Mouse (Mus musculus) bone marrow, adult 2 months (tissue): Measurements from ENCODE around the gene Sbno2. TPM values are rescaled to one million over a fixed set of nuclear protein-coding genes. Genes with fewer than 3 reads are reported as not detected.

Experiments used
- H3K27ac ChIP-seq: fragments of 200-500 bp; 2 replicates; pipeline ENCODE4 v1.5.1; 2012; ENCODE audit warnings: low read depth, mild to moderate bottlenecking, control low read depth, inconsistent platforms, low read length; ENCODE audit not compliant: control insufficient read depth, poor library complexity, insufficient read depth
- H3K4me1 ChIP-seq: fragments of 200-500 bp; 2 replicates; pipeline ENCODE4 v1.6.1; 2011; ENCODE audit warnings: low read length; ENCODE audit not compliant: control insufficient read depth, insufficient read depth
- H3K4me3 ChIP-seq: fragments of 200-500 bp; replicated peaks from 2 replicates; pipeline ENCODE3; 2011; ENCODE audit warnings: mild to moderate bottlenecking, low read depth, low read length, control low read depth; ENCODE audit not compliant: control insufficient read depth
- CTCF ChIP-seq: fragments of 200-500 bp; IDR thresholded peaks from 2 replicates; pipeline ENCODE4 v1.5.1; 2011; ENCODE audit warnings: low read length, control low read depth; ENCODE audit not compliant: control insufficient read depth, insufficient read depth
- POLR2A ChIP-seq: fragments of 200-500 bp; IDR thresholded peaks from 2 replicates; pipeline ENCODE4 v1.6.1; 2011; ENCODE audit warnings: low read depth, mild to moderate bottlenecking, control low read depth, low read length, borderline replicate concordance; ENCODE audit not compliant: control insufficient read depth
- WGBS: fragments of 180-500 bp; shearing (Covaris S2); methylation state at CpG from one replicate; pipeline ENCODE4 v1.1.7; 2018; 5-methylcytosine and 5-hydroxymethylcytosine counted together
- polyA plus RNA-seq: library from polyadenylated mRNA; stranded (reverse); fragments of >200 nt; gene quantifications from 2 replicates; pipeline ENCODE4 v1.2.4, GENCODE M21; 2011; ENCODE audit warnings: low replicate concordance; ENCODE audit not compliant: missing spikeins, insufficient read depth, insufficient read length

Gene Sbno2
- polyA plus RNA-seq, 1 experiment, result 83.8 TPM

DNA sequence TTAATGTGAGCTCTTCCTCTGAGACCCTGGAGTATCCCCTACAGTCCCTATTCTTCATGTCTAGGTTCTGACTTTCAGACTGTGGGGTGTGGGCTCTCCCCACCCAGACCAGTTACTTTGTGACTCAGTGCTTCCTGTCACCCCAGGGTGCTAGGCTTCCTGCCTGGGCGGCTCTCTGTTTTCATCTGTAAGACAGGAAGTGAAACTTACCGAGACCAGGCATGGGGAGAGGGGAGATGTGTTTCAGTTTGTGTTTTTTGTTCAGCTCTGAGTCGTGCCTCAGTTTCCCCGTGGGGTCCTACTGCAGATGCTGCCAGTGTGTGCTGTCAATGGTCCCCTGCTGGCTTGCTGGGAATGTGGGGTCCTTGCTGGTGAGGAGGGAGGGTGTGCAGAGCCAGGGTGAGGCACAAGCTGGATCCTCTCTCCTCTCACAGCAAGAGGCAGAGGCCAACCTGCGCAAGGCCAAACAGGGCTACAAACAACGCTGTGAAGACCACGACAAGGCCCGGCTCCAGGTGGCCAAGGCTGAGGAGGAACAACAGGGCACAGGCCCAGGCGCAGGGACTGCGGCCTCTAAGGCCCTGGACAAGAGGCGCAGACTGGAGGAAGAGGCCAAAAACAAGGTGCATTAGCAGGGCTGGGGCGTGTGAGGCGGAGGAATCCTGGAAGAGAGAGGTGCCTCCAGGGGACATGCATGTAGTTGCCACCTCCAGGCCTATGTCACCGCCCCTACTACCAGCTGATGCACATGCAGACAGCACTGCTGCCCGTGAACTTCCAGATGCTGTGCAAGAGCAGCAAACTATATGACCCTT lies 80.9 kb downstream of the Sbno2 start:
- Histone ChIP-seq H3K27ac (peak overlapping the region; percentile 73), H3K4me1 (peaks cover 7% of the 10 kb centered on the region), H3K4me3 (peak overlapping the region; percentile 28)
- 61% methylated on average over 15 of the region's 15 CpGs for WGBS
- TF ChIP-seq CTCF (no peak), POLR2A (no peak)

- 50% methylated on average over 5 of the region's 5 CpGs for WGBS
- H3K4me1 ChIP-seq, result peaks cover 7% of the 10 kb centered on the region
Measured at GRCm38 (mm10) chr10:80023758-80024157, 81.6 kb downstream of the Sbno2 start.

GRCm38 (mm10) chr10:80022806-80023205 lies 82.6 kb downstream of the Sbno2 start:
- Histone ChIP-seq H3K4me3 (no peak overlapping the region), H3K27ac (no peak overlapping the region), H3K4me1 (peaks cover 9% of the 10 kb centered on the region)
- 78% methylated on average over 8 of the region's 8 CpGs for WGBS
- TF ChIP-seq POLR2A (no peak), CTCF (no peak)

More at GRCm38 (mm10) chr10:80023758-80024157, 81.6 kb downstream of the Sbno2 start:
- no peak for TF ChIP-seq CTCF
- no peak for TF ChIP-seq POLR2A
- H3K27ac ChIP-seq, result peak overlapping the region; percentile 72
- no peak overlapping the region for H3K4me3 ChIP-seq

DNA sequence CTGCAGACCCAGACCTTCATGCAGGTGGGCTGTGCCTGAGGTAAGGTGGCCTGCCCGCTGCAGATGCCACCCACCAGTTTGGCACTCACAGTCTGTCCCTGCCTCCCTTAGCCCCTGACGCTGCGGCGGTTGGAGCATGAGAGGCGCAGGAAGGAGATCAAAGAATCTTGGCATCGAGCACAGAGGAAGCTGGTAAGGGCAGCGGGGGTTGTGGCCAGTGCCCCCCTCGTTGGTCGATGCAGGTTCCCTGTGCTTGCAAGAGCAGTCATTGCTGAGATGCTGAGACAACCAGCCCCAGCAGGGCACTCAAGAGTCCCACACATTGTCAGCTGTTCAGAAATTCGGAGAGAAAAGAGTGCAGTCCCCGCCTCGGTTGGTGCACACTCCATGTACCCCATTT lies 83.2 kb downstream of the Sbno2 start:
- Histone ChIP-seq H3K4me3 (no peak overlapping the region), H3K27ac (peak overlapping the region; percentile 28), H3K4me1 (peaks cover 9% of the 10 kb centered on the region)
- WGBS, result 17% methylated on average over 12 of the region's 12 CpGs
- no peak for TF ChIP-seq POLR2A
- no peak for TF ChIP-seq CTCF

DNA sequence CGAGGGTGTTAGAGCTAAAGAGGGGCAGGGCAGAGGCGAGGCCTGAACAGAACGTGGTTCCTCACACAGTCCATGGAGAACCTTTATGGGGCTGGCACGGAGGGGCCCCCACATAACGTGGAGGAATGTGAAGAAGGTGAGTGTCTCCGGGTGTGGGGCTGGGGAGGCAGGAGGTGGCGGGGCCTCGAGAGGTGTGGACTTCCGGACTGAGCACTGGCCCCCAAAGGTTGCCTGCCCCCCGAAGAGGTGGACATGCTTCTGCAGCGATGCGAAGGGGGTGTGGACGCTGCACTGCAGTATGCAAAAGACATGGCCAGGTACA lies 84.1 kb downstream of the Sbno2 start:
- TF ChIP-seq POLR2A, result no peak
- TF ChIP-seq CTCF, result no peak
- Histone ChIP-seq H3K4me3 (no peak overlapping the region), H3K4me1 (peaks cover 10% of the 10 kb centered on the region), H3K27ac (no peak overlapping the region)
- WGBS, result 76% methylated on average over 13 of the region's 13 CpGs

DNA sequence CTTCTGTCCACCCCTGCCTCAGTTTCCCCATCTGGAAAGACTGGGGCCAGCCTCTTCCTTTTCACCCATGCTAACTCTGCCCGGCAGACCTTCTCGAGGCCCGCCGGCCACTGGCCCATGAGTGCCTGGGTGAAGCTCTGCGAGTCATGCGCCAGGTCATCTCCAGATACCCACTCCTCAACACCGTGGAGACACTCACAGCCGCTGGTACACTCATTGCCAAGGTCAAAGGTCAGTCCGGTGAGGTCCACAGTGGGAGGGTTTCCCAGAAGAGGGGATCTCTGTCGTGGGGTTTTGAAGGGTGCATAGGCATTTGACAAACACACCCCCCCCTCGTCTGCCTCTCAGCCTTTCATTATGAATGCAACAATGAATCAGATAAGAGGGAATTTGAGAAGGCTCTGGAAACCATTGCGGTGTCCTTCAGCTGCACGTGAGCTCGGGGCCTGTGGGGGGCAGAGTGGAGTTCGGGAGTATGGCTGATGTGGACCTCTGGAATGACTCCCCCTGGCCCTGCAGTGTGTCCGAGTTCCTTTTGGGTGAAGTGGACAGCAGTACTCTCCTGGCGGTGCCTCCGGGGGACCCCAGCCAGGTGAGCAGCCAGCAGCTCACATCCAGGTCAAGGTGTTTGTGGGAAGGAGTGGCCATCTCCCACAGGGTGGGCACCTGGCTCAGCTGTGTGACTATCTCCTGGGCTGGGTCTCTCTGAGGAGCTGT lies 84.6 kb downstream of the Sbno2 start:
- WGBS, result 82% methylated on average over 18 of the region's 18 CpGs
- TF ChIP-seq CTCF (no peak), POLR2A (peak; percentile 26; the same call in 1 of the 2 replicates)
- H3K27ac ChIP-seq, result no peak overlapping the region
- no peak overlapping the region for H3K4me3 ChIP-seq
- peaks cover 11% of the 10 kb centered on the region for H3K4me1 ChIP-seq

DNA sequence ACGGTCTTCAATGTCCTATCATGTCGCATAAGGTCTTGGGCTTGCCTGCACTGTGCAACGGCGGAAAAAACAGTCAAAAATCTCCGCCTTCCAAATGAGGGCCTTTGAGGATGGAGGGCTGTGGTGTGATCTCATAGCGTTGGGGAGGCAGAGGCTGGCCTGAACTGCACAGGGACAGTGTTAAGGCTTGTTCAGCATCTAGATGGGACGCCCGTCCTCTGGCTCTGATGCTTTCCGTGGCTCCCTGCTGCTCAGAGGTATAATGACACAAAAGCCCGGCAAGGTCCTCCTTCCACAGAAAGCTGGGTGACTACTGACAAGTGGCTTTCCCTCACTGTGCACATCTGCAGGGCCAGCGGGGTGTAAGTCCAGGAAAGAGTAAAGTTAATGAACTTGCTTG lies 85.2 kb downstream of the Sbno2 start:
- no peak for TF ChIP-seq POLR2A
- no peak for TF ChIP-seq CTCF
- H3K4me1 ChIP-seq, result peaks cover 11% of the 10 kb centered on the region
- no peak overlapping the region for H3K4me3 ChIP-seq
- no peak overlapping the region for H3K27ac ChIP-seq
- 82% methylated on average over 11 of the region's 11 CpGs for WGBS

DNA sequence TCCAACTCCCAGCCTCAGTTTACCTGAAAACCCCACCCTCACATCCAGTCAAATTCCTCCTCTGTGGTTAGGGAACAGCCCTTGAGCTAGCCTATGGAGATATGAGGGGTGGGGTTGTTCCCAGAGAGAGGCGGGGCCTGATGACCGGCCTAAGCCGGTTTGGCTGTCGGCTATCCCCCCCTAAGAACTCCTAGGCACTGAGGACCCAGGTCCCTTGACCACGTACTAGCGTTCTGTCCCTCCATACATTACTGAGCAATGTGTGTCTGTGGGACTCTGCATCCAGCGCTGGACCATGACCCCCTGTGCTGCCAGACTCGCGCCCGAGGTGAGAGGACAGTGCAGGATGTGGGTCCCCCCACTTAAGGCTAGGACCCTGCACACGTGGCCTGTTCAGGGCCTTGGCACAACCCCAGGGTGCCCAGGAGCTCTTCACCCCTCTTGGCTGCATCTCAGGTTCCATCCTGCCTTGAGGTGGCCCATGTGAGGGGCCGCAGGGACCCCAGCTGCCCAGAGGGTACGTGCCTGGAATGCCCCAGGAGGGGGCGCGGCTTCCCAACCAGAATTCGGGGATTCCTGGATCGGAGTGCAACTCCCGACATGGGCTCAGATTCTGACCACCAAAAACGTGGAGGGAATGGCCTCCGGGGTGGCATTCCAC lies 85.8 kb downstream of the Sbno2 start:
- TF ChIP-seq CTCF (no peak), POLR2A (no peak)
- WGBS, result 73% methylated on average over 20 of the region's 20 CpGs
- H3K4me1 ChIP-seq, result peaks cover 10% of the 10 kb centered on the region
- H3K27ac ChIP-seq, result peak overlapping the region; percentile 92
- peak overlapping the region; percentile 60 for H3K4me3 ChIP-seq
